Mouse (Mus musculus) liver, embryonic 12.5 days (tissue): ENCODE results near the gene Wfdc13. TPM values are rescaled to one million over a fixed set of nuclear protein-coding genes. Genes with fewer than 3 reads are reported as not detected.
A peak's percentile ranks its signal among the peaks of the same experiment; 100 is the strongest.
"Not testable (repeated sequence)": the region's sequence is repeated elsewhere in the genome, so short reads cannot be mapped to it uniquely, and the experiment has no call there.

Source experiments
- ATAC-seq: fragments of 200-750 bp; cut with Nextera tagmentation; 2 replicates; pipeline ENCODE4 v1.8.0; 2017; ENCODE audit warnings: moderate number of reproducible peaks, mild to moderate bottlenecking, moderate library complexity
- H3K27ac ChIP-seq: fragments of 300-500 bp; sonication (generic); 2 replicates; pipeline ENCODE4 v1.5.1; 2016; ENCODE audit warnings: mild to moderate bottlenecking
- H3K27me3 ChIP-seq: fragments of 300-500 bp; sonication (generic); replicated peaks from 2 replicates; pipeline ENCODE4 v1.6.1; 2016; ENCODE audit warnings: mild to moderate bottlenecking, moderate library complexity
- H3K36me3 ChIP-seq: fragments of 300-500 bp; sonication (generic); 2 replicates; pipeline ENCODE4 v1.6.1; 2016; ENCODE audit warnings: mild to moderate bottlenecking, moderate library complexity
- H3K4me1 ChIP-seq: fragments of 300-500 bp; sonication (generic); 2 replicates; pipeline ENCODE4 v1.6.1; 2016
- H3K4me2 ChIP-seq: fragments of 300-500 bp; sonication (generic); 2 replicates; pipeline ENCODE4 v1.6.1; 2016; ENCODE audit warnings: mild to moderate bottlenecking, moderate library complexity
- H3K4me3 ChIP-seq: fragments of 300-500 bp; sonication (generic); 2 replicates; pipeline ENCODE4 v1.5.1; 2016; ENCODE audit warnings: mild to moderate bottlenecking, moderate library complexity
- H3K9ac ChIP-seq: fragments of 300-500 bp; sonication (generic); 2 replicates; pipeline ENCODE4 v1.6.1; 2016; ENCODE audit warnings: mild to moderate bottlenecking, moderate library complexity
- H3K9me3 ChIP-seq: fragments of 300-500 bp; sonication (generic); replicated peaks from 2 replicates; pipeline ENCODE4 v1.6.1; 2016; ENCODE audit warnings: mild to moderate bottlenecking, moderate library complexity
- WGBS: fragments of 180-500 bp; shearing (Covaris S2); methylation state at CpG from one replicate; pipeline ENCODE4 v1.1.7; 2016; ENCODE audit not compliant: insufficient replicate concordance; 5-methylcytosine and 5-hydroxymethylcytosine counted together
- polyA plus RNA-seq: library from polyadenylated mRNA; unstranded; fragments of >200 nt; fragmentation: Nextera tagmentation; extraction: Ambion mirVana; gene quantifications from 2 replicates; pipeline ENCODE4 v1.2.1, GENCODE M21; 2016

Wfdc13 gene
- polyA plus RNA-seq, 1 experiment from 2014 or later = not detected

DNA sequence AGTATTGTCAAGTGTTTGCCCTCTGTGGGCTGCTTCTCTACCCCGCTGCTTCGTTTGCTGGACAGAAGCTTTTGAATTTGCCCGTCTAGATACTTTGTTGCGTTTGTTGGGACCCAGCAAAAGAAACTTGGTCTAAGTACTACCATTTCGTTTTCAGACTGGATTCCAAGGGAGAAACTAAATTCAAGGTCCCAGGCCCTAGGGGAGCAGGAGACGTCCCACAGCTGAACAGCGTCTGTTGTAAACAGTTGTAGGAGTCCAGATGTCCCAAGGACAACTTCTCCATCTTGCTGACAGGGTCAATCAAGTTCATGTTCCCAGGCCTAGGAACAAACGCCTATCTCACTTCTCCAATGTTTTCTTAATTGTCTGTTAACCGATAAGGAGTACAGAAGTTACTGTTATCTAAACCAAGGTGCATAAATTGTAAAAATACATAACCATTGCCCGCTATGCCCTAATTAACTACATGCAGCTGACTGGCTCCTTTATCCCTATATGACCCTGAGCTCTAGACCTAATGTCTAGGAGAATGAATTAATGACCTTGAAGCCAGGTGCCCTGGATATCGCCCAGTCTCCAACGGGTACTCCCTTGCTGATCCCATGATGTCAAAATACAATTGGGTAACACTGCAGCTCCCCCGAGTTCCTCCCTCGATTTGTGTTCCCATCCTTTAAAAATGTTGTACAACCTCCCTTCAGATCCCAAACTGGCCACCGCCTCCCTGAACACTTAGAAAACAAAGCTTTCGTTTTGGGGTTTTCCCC, 7.8 kb upstream of the Wfdc13 start:
- H3K4me1 ChIP-seq = peaks cover 7% of the 10 kb centered on the region; the same call in 1 of the 2 replicates
- no peak overlapping the region for H3K27ac ChIP-seq
- WGBS = 66% methylated on average over 16 of the region's 16 CpGs
- H3K27me3 ChIP-seq = no peaks in the 10 kb centered on the region
- H3K4me2 ChIP-seq = no peak overlapping the region
- no peaks in the 10 kb centered on the region for H3K36me3 ChIP-seq
- H3K9ac ChIP-seq = no peak overlapping the region
- H3K9me3 ChIP-seq = no peaks in the 10 kb centered on the region
- no peak for ATAC-seq
- H3K4me3 ChIP-seq = no peak overlapping the region

DNA sequence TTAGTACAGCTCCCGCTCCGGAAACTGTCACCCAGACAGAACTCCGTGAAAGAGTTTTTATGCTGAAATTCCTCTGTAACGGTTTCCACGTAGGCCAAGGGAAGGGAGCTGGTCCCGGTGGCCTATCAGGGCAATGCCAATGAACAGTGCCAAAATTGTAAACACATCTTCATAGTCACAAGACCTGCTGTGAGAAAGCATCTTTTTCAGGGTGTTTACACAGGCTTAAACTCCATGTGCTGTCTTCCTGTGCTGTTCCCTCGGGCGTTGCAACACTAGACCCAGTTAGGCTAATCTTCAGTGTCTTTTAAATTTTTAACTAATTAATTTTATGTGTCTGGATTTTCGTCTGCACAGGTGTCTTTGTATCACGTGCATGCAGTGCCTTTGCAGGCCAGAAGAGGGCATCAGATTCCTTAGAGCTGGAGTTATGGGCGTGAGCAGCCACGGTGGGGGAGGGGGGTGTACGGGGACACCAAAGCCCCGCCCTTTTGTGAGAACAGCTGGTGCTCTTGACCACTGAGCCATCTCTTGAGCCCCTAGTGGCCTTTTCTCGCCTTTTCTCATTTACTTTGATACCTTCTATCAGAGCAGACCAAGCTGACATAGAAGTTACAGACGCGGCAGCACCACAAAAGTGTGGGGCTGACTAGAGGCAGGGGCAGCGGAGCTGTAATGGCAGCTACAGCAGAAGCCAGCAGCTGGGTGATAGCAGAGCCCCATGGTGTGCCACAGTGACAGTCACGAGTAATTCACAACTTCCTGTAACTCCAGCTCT, 5.9 kb upstream of the Wfdc13 start:
- ATAC-seq = peak; percentile 65
- Histone ChIP-seq H3K9ac (no peak overlapping the region), H3K4me2 (peak overlapping the region; percentile 54), H3K27me3 (no peaks in the 10 kb centered on the region), H3K9me3 (no peaks in the 10 kb centered on the region), H3K27ac (no peak overlapping the region), H3K4me3 (peak overlapping the region; percentile 32), H3K4me1 (peaks cover 7% of the 10 kb centered on the region; the same call in 1 of the 2 replicates), H3K36me3 (no peaks in the 10 kb centered on the region)
- WGBS = 20% methylated on average over 19 of the region's 19 CpGs

DNA sequence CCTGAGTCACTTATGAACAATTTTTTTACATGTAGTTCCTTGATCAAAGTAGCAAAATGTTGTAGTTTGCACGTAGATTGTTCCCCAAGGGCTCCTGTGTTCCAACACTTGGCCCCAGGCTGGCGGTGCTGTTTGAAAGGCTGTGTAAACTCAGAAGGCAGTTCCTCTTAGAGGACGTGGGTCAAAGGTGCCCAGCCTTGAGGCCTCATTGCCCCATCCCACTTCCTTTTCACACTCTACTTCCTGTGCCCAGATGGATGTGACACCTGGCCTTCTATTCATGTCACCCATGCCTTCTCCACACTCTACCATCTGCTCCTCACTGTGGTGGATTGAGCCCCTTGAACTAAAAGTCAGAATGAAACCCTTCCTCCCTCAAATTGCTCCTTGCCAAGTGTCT, 5.0 kb upstream of the Wfdc13 start:
- ATAC-seq = no peak
- H3K4me2 ChIP-seq = no peak overlapping the region
- no peak overlapping the region for H3K27ac ChIP-seq

DNA sequence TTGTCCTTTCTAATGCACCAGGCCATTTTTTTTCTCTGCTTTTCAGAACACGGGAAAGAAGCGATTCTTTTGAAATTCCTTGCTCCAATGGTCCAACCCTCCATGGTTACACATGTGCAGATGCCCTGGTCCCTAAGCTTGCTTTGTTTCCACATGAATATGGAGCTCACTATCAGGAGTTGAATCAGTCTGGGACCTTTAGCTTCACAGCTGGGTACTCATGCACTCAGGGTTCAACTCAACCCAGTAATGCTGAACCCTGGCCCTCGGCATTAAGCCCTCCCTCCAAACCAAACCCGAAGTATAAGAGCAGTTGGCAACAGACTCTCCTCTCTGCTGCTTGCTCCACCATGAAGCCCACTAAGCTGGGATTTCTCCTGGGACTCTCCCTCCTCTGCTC, 13.3 kb downstream of the Wfdc13 start, which contains the start of gene Spint4:
Gene Spint4, plus strand, starts transcription at position 301 of the 400 bp plus-strand sequence.
- Histone ChIP-seq H3K27me3 (no peaks in the 10 kb centered on the region), H3K9me3 (no peaks in the 10 kb centered on the region), H3K27ac (no peak within 1 kb of the TSS), H3K36me3 (no peaks in the 10 kb centered on the region), H3K4me3 (no peak within 1 kb of the TSS), H3K4me1 (no peaks in the 10 kb centered on the region), H3K4me2 (no peak within 1 kb of the TSS), H3K9ac (no peak within 1 kb of the TSS)
- WGBS = 72% methylated on average over 4 of the region's 4 CpGs
- no peak for ATAC-seq

More for the DNA sequence above, 5.0 kb upstream of the Wfdc13 start:
- no peak overlapping the region for H3K9ac ChIP-seq
- H3K4me1 ChIP-seq = peaks cover 7% of the 10 kb centered on the region; the same call in 1 of the 2 replicates
- no peaks in the 10 kb centered on the region for H3K27me3 ChIP-seq
- no peak overlapping the region for H3K4me3 ChIP-seq
- 35% methylated on average over 3 of the region's 3 CpGs for WGBS
- H3K9me3 ChIP-seq = no peaks in the 10 kb centered on the region
- no peaks in the 10 kb centered on the region for H3K36me3 ChIP-seq

DNA sequence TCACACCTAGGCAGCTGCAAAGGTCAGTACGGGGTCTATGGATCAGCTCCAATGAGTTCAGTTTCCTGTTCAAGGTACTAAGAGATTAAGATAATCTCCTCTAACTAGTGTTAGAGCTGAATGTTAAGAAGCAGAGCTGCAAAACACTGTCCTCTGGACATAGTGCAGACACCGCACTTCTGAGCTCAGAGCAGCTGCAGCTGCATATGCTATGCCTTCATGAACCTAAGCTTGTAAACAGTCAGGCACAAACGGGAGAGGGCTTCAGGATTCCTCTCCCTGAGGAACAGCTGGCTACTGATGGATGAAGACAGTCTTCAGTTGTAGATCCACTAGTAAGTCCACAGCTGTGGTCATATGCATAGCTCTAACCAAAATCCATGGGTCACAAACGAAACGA, 16.1 kb downstream of the Wfdc13 start:
- Histone ChIP-seq H3K36me3 (no peaks in the 10 kb centered on the region), H3K9me3 (no peaks in the 10 kb centered on the region), H3K9ac (no peak overlapping the region), H3K4me3 (no peak overlapping the region), H3K4me2 (no peak overlapping the region), H3K27me3 (no peaks in the 10 kb centered on the region), H3K27ac (no peak overlapping the region), H3K4me1 (no peaks in the 10 kb centered on the region)
- no peak for ATAC-seq
- 68% methylated on average over 5 of the region's 5 CpGs for WGBS

DNA sequence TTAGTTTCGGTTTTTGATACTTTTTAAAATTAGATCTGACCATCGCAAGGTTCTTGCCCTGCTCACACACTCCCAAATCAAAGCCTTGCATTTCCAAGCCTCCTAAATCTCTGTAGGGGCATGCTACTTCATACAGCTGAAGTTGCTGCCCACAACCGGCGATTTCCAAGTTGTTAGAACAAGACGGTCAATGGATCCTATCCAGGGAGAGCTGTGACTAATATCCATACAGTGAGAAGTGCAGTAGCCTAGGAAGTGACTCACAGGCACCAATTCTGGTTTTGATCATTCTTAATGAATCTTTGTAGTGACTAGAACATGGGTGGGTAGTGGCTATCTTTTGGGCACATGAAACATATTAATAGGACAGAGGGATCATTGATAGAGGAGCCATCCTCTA, 16.9 kb downstream of the Wfdc13 start:
- Histone ChIP-seq H3K4me1 (no peaks in the 10 kb centered on the region), H3K36me3 (no peaks in the 10 kb centered on the region), H3K4me3 (no peak overlapping the region), H3K9me3 (no peaks in the 10 kb centered on the region), H3K4me2 (no peak overlapping the region), H3K9ac (no peak overlapping the region), H3K27ac (no peak overlapping the region), H3K27me3 (no peaks in the 10 kb centered on the region)
- WGBS = 73% methylated on average over 5 of the region's 5 CpGs
- no peak for ATAC-seq

DNA sequence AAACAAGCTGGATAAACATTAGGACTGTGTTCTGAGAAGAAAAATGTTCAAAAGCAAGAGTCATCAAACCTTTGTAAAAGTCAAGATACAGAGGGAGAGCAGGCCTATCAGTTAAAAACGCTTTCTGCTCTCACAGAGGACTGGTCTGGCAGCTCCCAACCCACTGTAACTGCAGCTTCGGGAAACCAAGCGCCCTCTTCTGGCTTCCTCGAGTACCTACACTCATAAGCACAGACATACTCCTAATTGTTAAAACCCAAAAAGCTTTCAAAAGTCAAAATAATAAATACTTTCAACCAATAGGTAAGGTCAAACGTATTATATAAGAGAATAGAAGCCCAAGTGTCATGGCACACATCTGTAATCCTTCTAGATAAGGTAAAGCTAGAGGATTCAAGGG, 19.3 kb downstream of the Wfdc13 start:
- Histone ChIP-seq H3K36me3 (no peaks in the 10 kb centered on the region), H3K9me3 (no peaks in the 10 kb centered on the region), H3K9ac (no peak overlapping the region), H3K27ac (no peak overlapping the region), H3K4me3 (no peak overlapping the region), H3K4me1 (no peaks in the 10 kb centered on the region), H3K27me3 (no peaks in the 10 kb centered on the region), H3K4me2 (no peak overlapping the region)
- no peak for ATAC-seq
- 53% methylated on average over 5 of the region's 5 CpGs for WGBS

DNA sequence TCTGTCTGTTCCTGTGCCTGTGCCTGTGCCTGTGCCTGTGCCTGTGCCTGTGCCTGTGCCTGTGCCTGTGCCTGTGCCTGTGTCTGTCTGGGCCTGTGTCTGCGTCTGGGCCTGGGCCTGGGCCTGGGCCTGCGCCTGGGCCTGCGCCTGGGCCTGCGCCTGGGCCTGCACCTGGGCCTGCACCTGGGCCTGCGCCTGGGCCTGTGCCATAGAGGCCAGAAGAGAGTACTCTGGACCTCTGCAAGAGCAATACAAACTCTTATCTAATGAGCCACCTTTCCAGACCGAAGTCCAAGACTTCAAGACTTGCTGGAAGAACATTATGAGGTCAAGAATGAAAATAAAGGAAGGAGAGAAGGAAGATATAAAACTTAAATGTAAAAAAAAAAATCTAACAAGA, 20.4 kb downstream of the Wfdc13 start:
- no peaks in the 10 kb centered on the region for H3K36me3 ChIP-seq
- ATAC-seq = no peak
- H3K27me3 ChIP-seq = no peaks in the 10 kb centered on the region; the same call in 1 of the 2 replicates
- no peaks in the 10 kb centered on the region for H3K9me3 ChIP-seq
- no peak overlapping the region for H3K4me2 ChIP-seq
- H3K9ac ChIP-seq = no peak overlapping the region
- no peak overlapping the region for H3K27ac ChIP-seq
- H3K4me1 ChIP-seq = no peaks in the 10 kb centered on the region
- no peak overlapping the region for H3K4me3 ChIP-seq
- WGBS = 75% methylated on average over 6 of the region's 6 CpGs

DNA sequence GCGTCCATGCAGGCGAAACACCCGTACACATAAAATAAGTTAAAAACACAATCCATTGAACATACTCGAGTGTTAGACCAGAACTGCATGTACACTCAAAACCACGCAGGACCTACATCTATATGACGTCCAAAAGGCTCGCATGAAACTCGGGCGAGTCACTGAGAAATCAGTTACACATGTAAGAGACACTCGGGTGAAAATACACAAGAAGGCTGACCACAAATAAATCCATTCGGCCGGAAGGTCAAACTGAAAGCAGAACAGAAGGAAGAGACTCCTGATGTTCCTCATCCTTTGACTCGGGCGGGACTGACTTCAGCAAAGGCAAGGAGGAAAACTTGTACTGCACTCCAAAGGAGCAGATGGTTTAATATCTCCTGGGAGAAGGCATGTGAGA, 21.1 kb downstream of the Wfdc13 start:
- Histone ChIP-seq H3K36me3 (no peaks in the 10 kb centered on the region), H3K27ac (no peak overlapping the region), H3K4me1 (no peaks in the 10 kb centered on the region), H3K9ac (no peak overlapping the region), H3K27me3 (no peaks in the 10 kb centered on the region; the same call in 1 of the 2 replicates), H3K4me3 (no peak overlapping the region), H3K4me2 (no peak overlapping the region), H3K9me3 (no peaks in the 10 kb centered on the region)
- 77% methylated on average over 14 of the region's 14 CpGs for WGBS
- no peak for ATAC-seq

DNA sequence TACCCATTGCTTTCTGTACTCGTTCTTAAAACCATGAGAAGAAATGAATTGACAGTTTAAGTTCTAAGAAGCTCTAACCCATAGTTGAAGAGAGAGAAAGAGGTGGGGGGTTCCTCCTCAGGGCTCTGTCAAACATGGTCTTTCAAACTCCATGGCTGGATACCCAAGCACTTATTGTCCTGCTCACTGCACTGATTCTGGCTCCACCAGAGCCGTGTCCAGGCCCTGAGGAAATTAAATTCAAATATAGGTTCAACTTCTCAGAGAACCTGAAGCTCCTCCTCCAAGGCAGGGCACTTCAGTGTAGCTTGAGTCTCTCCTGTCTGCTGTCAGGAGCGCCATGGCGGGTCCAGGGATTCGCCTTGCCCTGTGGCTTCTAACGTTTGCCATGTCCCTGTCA, 30.1 kb downstream of the Wfdc13 start, which contains the start of gene Spint5:
Gene Spint5, plus strand, starts transcription at position 301 of the 400 bp plus-strand sequence.
- no peak within 1 kb of the TSS for H3K4me2 ChIP-seq
- WGBS = 53% methylated on average over 6 of the region's 6 CpGs

DNA sequence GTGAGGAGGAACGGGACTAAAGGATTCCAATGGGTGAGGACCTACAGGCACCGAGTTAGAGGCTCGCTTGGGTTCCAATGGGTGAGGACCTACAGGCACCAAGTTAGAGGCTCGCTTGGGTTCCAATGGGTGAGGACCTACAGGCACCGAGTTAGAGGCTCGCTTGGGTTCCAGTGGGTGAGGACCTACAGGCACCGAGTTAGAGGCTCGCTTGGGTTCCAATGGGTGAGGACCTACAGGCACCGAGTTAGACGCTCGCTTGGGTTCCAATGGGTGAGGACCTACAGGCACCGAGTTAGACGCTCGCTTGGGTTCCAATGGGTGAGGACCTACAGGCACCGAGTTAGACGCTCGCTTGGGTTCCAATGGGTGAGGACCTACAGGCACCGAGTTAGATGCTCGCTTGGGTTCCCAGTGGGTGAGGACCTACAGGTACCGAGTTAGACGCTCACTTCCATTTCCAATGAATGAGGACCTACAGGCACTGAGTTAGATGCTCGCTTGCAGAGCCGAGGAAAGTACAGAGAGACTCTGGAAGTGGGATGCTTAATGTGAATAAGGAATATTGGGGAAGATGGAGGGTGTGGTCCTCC, 31.4 kb downstream of the Wfdc13 start:
- H3K27me3 ChIP-seq, ATAC-seq, H3K27ac ChIP-seq, H3K9ac ChIP-seq, H3K4me1 ChIP-seq, H3K36me3 ChIP-seq, H3K4me3 ChIP-seq, H3K4me2 ChIP-seq, H3K9me3 ChIP-seq: not testable (repeated sequence)
- WGBS = 76% methylated on average over 23 of the region's 23 CpGs

More for the DNA sequence above, 30.1 kb downstream of the Wfdc13 start, which contains the start of gene Spint5:
- no peaks in the 10 kb centered on the region for H3K36me3 ChIP-seq
- no peak for ATAC-seq
- no peaks in the 10 kb centered on the region for H3K27me3 ChIP-seq
- H3K4me3 ChIP-seq = no peak within 1 kb of the TSS
- no peak within 1 kb of the TSS for H3K27ac ChIP-seq
- no peaks in the 10 kb centered on the region for H3K9me3 ChIP-seq
- H3K9ac ChIP-seq = no peak within 1 kb of the TSS
- H3K4me1 ChIP-seq = no peaks in the 10 kb centered on the region

DNA sequence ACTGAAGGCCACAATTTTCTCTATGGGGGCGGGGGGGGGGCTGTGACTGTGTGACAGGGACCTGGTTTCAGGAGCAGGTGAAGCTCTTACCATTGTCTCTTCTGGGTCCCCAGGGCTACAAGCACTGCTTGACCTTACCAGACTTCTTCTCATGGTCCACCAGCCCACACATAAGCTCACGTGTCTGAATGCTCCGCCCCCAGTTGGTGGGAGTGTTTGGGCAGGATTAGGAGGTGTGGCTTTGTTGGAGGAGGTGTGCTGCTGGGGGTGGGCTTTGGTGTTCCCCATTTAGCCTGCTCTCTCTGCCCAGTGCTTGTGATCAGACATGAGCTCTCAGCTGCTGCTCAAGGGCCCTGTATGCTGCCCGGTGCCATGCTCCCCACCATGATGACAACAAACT, 38.4 kb downstream of the Wfdc13 start:
- Histone ChIP-seq H3K4me3 (no peak overlapping the region), H3K9ac (no peak overlapping the region), H3K4me1 (no peaks in the 10 kb centered on the region), H3K36me3 (no peaks in the 10 kb centered on the region), H3K27me3 (0 out of 2 replicates have a peak, but pooled peaks cover 6% of the 10 kb centered on the region), H3K9me3 (no peaks in the 10 kb centered on the region), H3K27ac (no peak overlapping the region), H3K4me2 (no peak overlapping the region)
- WGBS = 40% methylated on average over 4 of the region's 4 CpGs
- no peak for ATAC-seq
